ENCODE assay signal across 9 mouse cellular contexts in genomic region chr1:35869381-35870143, GRCm38 (mm10).
DNase-seq lines count a peak whose midpoint lies in the region; ATAC-seq lines count a peak whose summit lies in the region.
"Had no signal": no experiment of that assay in that cellular context is flagged by ENCODE, and none has a peak within 500 bp of the region (broad histone marks: within the 10 kb centered on the region; RNA-seq: fewer than 3 reads in every experiment).

No protein-coding gene starts in this region.

- no peak overlapping the region for H3K27ac ChIP-seq in hindbrain, embryonic 16.5 days (ENCODE audit: low read depth, low read length)
- H3K27ac ChIP-seq: macrophage had no signal

- WGBS in hindbrain, embryonic 16.5 days = 21% methylated on average over 17 of the region's 17 CpGs

- DNase-seq in cerebellum, adult 9-10 months = peak; percentile 30
- DNase-seq in c-Kit-positive CD71-negative TER-119-negative erythroid progenitor cells, embryonic 14.5 days (ENCODE audit: low read depth) = peak; percentile 32
- DNase-seq in frontal cortex, adult 2 months (ENCODE audit: extremely low spot score in 1 of 2, low spot score in 1 of 2) = peak; percentile 88 to 92
- DNase-seq in left cerebral cortex, adult 8-10 months (ENCODE audit: low spot score in 2 of 2) = peak; percentile 55 to 91
- DNase-seq in right cerebral cortex, postnatal 36 days (ENCODE audit: low spot score in 2 of 2) = peak; percentile 79 to 89

- H3K27me3 ChIP-seq in hindbrain, embryonic 16.5 days (replicated peaks; ENCODE audit: control insufficient read depth, insufficient read depth, low read length) = no peaks in the 10 kb centered on the region

- no peaks in the 10 kb centered on the region for H3K36me3 ChIP-seq in hindbrain, embryonic 16.5 days (ENCODE audit: control insufficient read depth, insufficient read depth, low read length)

- H3K4me2 ChIP-seq in hindbrain, embryonic 16.5 days (ENCODE audit: low read length) = peak overlapping the region; percentile 46

- H3K9me3 ChIP-seq in hindbrain, embryonic 16.5 days (ENCODE audit: control insufficient read depth, low read length) = no peaks in the 10 kb centered on the region

- H3K9ac ChIP-seq in hindbrain, embryonic 16.5 days (ENCODE audit: low read depth, low read length) = no peak overlapping the region

- peaks cover 9% of the 10 kb centered on the region for H3K4me1 ChIP-seq in hindbrain, embryonic 16.5 days (ENCODE audit: control insufficient read depth, insufficient read depth, low read depth, low read length)

- peak overlapping the region; percentile 16 for H3K4me3 ChIP-seq in hindbrain, embryonic 16.5 days (ENCODE audit: low read length)

- ATAC-seq in cerebellum, adult (ENCODE audit: insufficient number of reproducible peaks, low FRiP score, low TSS enrichment) = no peak
- peak; percentile 98 for ATAC-seq in hindbrain, embryonic 16.5 days
- ATAC-seq in megakaryocyte-erythroid progenitor cell, adult 5-6 weeks (replicated peaks; ENCODE audit: low FRiP score, low TSS enrichment, poor library complexity, severe bottlenecking) = peak; percentile 90

Comparison
In these comparisons a context has a peak if more than half of its experiments do, and no peak if none do; other contexts are left out.
1. DNase-seq: peak in every context shown above with its lines; median percentile 90 in frontal cortex, adult 2 months; 84 in right cerebral cortex, postnatal 36 days; 73 in left cerebral cortex, adult 8-10 months; 32 in c-Kit-positive CD71-negative TER-119-negative erythroid progenitor cells, embryonic 14.5 days; 30 in cerebellum, adult 9-10 months.